Mouse (Mus musculus): ENCODE measurements around the gene Asb14. TPM values are rescaled to one million over a fixed set of nuclear protein-coding genes. Genes with fewer than 3 reads are reported as not detected.

The Asb14 gene
- total RNA-seq, 4 experiments from 2014 or later: 0.23 to 0.43 (median 0.31) TPM; not detected in 1

- no peak for DNase-seq (ENCODE audit: low spot score in 2 of 2)
These were observed 66.2 kb downstream of the Asb14 start for GRCm38 (mm10) chr14:26960518-26960917.

Other genes starting within 250 kb of the Asb14 start
- gene Pde12, start 224.7 kb upstream of the Asb14 start, total RNA-seq (2022): 1 to 10 TPM; 7.8 to 8.8 (median 8.1) TPM
- 1 to 10 TPM in 1 of 4 experiments, under 1 TPM in 3; 0.32 to 1.1 (median 0.62) TPM for gene Dnah12, start 201.3 kb upstream of the Asb14 start, total RNA-seq (2022)
- gene Appl1, start 76.7 kb downstream of the Asb14 start, total RNA-seq (2022): 10 to 100 TPM; 53.9 to 70.2 (median 62.1) TPM
- not detected for gene Hesx1, start 99.9 kb downstream of the Asb14 start, total RNA-seq (2022)
- 1 to 10 TPM; 3.0 to 4.5 (median 3.5) TPM for gene Il17rd, start 144.4 kb downstream of the Asb14 start, total RNA-seq (2022)
- 10 to 100 TPM; 68.5 to 86.1 (median 79.8) TPM for gene Arhgef3, start 220.3 kb downstream of the Asb14 start, total RNA-seq (2022)